Mouse (Mus musculus): Measurements from ENCODE around the gene Lrrc28.

Lrrc28 gene

GRCm38 (mm10) chr7:67592670-67593069, 52.4 kb downstream of the Lrrc28 start:
- peak; percentile 40 to 45 for DNase-seq

- DNase-seq = no peak
Observed at GRCm38 (mm10) chr7:67588743-67589142, 56.3 kb downstream of the Lrrc28 start.

- DNase-seq = no peak
Observed at GRCm38 (mm10) chr7:67586479-67586878, 58.6 kb downstream of the Lrrc28 start.

GRCm38 (mm10) chr7:67583852-67584251, 61.2 kb downstream of the Lrrc28 start:
- DNase-seq = no peak

- no peak for DNase-seq
Observed at GRCm38 (mm10) chr7:67578783-67579482, 66.1 kb downstream of the Lrrc28 start.

- DNase-seq = no peak
Observed at GRCm38 (mm10) chr7:67578044-67578443, 67.0 kb downstream of the Lrrc28 start.

- DNase-seq = peak; percentile 28 to 37
Observed at GRCm38 (mm10) chr7:67566510-67567237, 78.4 kb downstream of the Lrrc28 start.

- DNase-seq = no peak
Observed at GRCm38 (mm10) chr7:67565132-67565531, 79.9 kb downstream of the Lrrc28 start.

- DNase-seq = peak; percentile 75 to 77
Observed at GRCm38 (mm10) chr7:67562176-67562575, 82.9 kb downstream of the Lrrc28 start.

- no peak for DNase-seq
Observed at GRCm38 (mm10) chr7:67559486-67559885, 85.6 kb downstream of the Lrrc28 start.

- no peak for DNase-seq
Observed at GRCm38 (mm10) chr7:67558230-67558629, 86.8 kb downstream of the Lrrc28 start.

- DNase-seq = no peak
Observed at GRCm38 (mm10) chr7:67554863-67555262, 90.2 kb downstream of the Lrrc28 start.

GRCm38 (mm10) chr7:67551242-67551641, 93.8 kb downstream of the Lrrc28 start:
- DNase-seq = no peak

- DNase-seq = peak; percentile 95 to 96
Observed at GRCm38 (mm10) chr7:67549073-67549561, 96.0 kb downstream of the Lrrc28 start.

- DNase-seq = no peak
Observed at GRCm38 (mm10) chr7:67548599-67549041, 96.4 kb downstream of the Lrrc28 start.

GRCm38 (mm10) chr7:67546282-67546681, 98.8 kb downstream of the Lrrc28 start:
- no peak for DNase-seq

- DNase-seq = no peak
Observed at GRCm38 (mm10) chr7:67544586-67544985, 100.5 kb downstream of the Lrrc28 start.

GRCm38 (mm10) chr7:67543641-67544040, 101.4 kb downstream of the Lrrc28 start:
- no peak for DNase-seq

- DNase-seq = no peak
Observed at GRCm38 (mm10) chr7:67536588-67537372, 108.3 kb downstream of the Lrrc28 start.

GRCm38 (mm10) chr7:67535941-67536340, 109.1 kb downstream of the Lrrc28 start:
- peak; percentile 34 to 53 for DNase-seq

GRCm38 (mm10) chr7:67530981-67531380, 114.1 kb downstream of the Lrrc28 start:
- no peak for DNase-seq

- no peak for DNase-seq
Observed at GRCm38 (mm10) chr7:67529381-67529780, 115.7 kb downstream of the Lrrc28 start.

- DNase-seq = peak; percentile 62 to 68
Observed at GRCm38 (mm10) chr7:67528821-67529221, 116.2 kb downstream of the Lrrc28 start.
